Mouse (Mus musculus) lung, adult 10 weeks (tissue): ENCODE results near the gene Kif3a. TPM values are rescaled to one million over a fixed set of nuclear protein-coding genes. Genes with fewer than 3 reads are reported as not detected.

Experiments
- polyA plus RNA-seq: library from polyadenylated mRNA; stranded (reverse); fragments of 350-450 nt; fragmentation: Illumina TruSeq; extraction: RNeasy Lipid Tissue Mini Kit (QIAGEN cat#74804); gene quantifications from one replicate; pipeline ENCODE4 v1.2.3, GENCODE M21; 2014; ENCODE audit warnings: low read depth, low replicate concordance; ENCODE audit not compliant: insufficient read depth

The Kif3a gene
- polyA plus RNA-seq = 6.5 TPM

DNA sequence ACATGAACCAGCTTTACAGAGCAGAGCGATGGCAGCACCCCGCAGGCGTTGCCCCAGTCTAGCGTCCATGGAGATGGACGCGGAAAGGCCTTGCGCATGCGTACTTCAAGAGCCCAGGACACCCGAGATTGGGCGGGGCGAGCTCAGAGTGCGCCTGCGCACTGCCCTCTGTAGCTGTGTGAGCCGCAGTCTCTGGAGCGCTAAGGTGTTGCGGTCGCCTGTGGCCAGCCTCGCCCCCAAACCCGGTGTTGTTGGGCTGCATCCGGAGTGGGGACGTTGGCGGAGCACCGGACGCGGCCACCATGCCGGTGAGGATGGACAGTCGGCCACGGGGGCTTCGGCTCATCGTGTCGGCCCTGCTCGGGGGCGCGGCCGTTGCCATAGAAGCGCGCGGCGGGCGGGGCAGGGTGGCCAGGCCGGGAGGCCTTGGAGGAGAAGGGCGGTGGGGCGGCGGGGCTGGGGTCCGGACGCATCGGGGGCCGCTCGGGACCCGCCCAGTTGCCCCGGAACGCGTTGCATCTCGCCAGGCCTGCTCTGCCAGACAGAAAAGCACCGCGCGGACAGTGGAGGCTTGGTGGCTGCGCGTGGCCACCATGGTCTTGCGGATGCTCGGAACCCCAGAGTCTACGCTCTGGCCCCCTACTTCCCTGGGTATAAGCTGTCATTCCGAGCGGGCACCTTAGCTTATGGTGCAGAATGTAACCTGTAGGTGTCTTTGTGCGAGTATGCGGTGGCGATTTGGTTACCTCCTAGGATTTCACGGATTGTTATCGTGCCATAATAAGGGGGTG lies at the start of gene Kif3a:
Gene Kif3a, plus strand, starts transcription at position 156 of the 791 bp plus-strand sequence.

GRCm38 (mm10) chr11:53519207-53520121 lies 47.7 kb upstream of the Kif3a start, which contains the start of gene Sept8:
Gene Sept8 (plus strand): TSS chr11:53519257.

DNA sequence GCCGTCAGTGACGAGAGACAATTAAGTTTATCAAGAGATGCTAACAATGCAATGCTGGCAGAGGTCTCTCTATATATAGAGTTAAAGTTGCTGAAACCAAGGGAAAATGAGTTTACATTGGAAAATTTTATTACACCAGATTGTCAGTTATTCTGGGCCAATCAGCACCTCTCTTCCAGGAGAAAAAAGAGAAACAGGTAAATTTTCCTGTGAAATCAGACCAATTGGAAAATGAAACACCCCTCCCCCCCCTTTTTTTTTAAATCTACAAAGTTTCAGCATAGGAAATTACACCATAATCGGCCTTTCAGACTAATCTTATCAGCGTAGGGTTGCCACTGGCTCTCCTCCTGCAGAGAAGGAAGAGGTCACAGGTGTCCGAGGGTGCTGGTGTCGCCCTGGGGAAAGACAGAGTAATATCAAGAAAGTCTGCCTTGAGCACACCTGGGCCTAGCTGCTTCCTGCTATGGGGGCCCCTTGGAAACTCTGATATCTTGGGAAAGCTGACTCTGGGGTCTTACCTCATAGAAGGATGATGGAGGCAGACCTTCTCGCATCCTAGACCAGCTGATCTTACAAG lies 51.5 kb downstream of the Kif3a start, which contains the start of gene Il4:
Gene Il4, minus strand, starts transcription at position 51 of the 580 bp plus-strand sequence.

DNA sequence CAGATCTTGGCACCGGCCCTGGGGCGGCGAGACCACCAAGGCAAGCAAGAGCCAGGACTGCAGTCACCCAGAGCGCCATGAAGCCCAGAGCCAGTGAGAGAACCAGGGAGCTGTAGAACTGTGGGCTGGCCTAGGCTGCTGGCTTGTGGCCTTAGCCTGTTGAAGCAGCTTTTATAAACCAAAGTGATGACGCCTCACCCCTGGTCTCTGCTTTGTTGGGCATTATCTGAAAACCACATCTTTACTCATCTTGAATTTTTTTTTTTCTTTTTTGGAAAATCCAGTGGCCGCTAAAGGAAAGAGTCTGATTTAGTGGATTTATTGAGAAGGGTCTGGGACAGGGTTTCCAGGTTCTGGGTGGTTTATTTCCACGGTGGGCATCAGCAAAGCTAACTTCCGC lies 67.4 kb downstream of the Kif3a start, which contains the start of gene Il13:
Gene Il13, minus strand, starts transcription at position 147 of the 400 bp plus-strand sequence.

Other genes starting within 250 kb of the Kif3a start
- gene Zcchc10, start 242.7 kb upstream of the Kif3a start, polyA plus RNA-seq = 13.2 TPM
- gene Aff4, start 216.5 kb upstream of the Kif3a start, polyA plus RNA-seq = 12.3 TPM
- gene Leap2, start 144.2 kb upstream of the Kif3a start, polyA plus RNA-seq = not detected
- gene Uqcrq, start 136.5 kb upstream of the Kif3a start, polyA plus RNA-seq = 315 TPM
- gene Gdf9, start 136.4 kb upstream of the Kif3a start, polyA plus RNA-seq = 1.0 TPM
- not detected for gene Gm10447, start 110.3 kb upstream of the Kif3a start, polyA plus RNA-seq
- gene Shroom1, start 110.2 kb upstream of the Kif3a start, polyA plus RNA-seq = 0.87 TPM
- not detected for gene Gm9837, start 96.9 kb upstream of the Kif3a start, polyA plus RNA-seq
- gene Gm9945, start 87.2 kb upstream of the Kif3a start, polyA plus RNA-seq = not detected
- 0.29 TPM for gene Sowaha, start 87.1 kb upstream of the Kif3a start, polyA plus RNA-seq
- 21.4 TPM for gene Sept8, start 48.1 kb upstream of the Kif3a start, polyA plus RNA-seq
- gene Il4, start 51.3 kb downstream of the Kif3a start, polyA plus RNA-seq = not detected
- not detected for gene Il13, start 67.3 kb downstream of the Kif3a start, polyA plus RNA-seq
- gene Rad50, start 139.9 kb downstream of the Kif3a start, polyA plus RNA-seq = 6.2 TPM
- not detected for gene Il5, start 153.4 kb downstream of the Kif3a start, polyA plus RNA-seq
- 67.9 TPM for gene Irf1, start 202.6 kb downstream of the Kif3a start, polyA plus RNA-seq
- gene Gm17334, start 205.8 kb downstream of the Kif3a start, polyA plus RNA-seq = 2.8 TPM